In the genomic region with DNA sequence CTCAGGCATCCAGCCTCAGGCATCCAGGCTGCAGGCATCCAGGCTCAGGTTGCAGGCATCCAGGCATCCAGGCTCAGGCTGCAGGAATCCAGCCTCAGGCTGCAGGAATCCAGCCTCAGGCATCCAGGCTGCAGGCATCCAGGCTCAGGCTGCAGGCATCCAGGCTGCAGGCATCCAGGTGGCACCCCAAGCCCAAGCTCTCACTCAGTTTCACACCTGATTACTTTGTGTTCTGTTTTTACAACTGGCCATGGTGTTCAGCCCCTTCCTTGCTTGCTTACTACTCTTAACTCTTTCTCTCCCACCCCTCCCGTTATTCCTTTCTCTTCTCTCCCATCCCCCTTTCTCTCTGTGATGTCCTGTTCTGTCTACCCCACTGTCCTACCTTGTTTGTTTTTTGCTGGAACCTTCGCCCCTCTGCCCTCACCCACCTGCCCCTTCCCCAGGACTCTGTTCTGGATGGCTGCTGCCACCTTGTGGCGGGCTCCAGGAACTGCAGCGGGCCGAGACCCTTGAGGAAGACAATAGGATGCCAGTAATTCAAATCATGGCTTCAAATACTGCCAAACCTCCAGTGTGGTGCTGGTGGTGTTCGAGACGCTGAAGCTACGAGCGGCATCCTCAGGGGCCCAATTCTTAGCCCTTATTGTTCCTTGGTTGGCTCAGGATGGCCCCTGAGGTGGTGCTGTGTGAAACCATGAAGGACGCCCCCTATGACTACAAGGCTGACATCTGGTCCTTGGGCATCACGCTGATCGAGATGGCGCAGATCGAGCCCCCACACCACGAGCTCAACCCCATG, we compare ENCODE assay signal across 8 mouse cellular contexts. TPM values are rescaled to one million over a fixed set of nuclear protein-coding genes. Genes with fewer than 3 reads are reported as not detected.
DNase-seq lines count a peak whose midpoint lies in the region; ATAC-seq lines count a peak whose summit lies in the region.

No protein-coding gene starts in this region.

- no peak overlapping the region for H3K4me3 ChIP-seq in embryonic facial prominence, embryonic 11.5 days (ENCODE audit: low read depth, low read length)
- no peak overlapping the region for H3K4me3 ChIP-seq in heart, embryonic 10.5 days
- H3K4me3 ChIP-seq in kidney, embryonic 16.5 days (ENCODE audit: low read length): no peak overlapping the region

- peak overlapping the region; percentile 26 for H3K9ac ChIP-seq in embryonic facial prominence, embryonic 11.5 days (replicated peaks; ENCODE audit: low read length)
- peak overlapping the region; percentile 31; the same call in 1 of the 2 replicates for H3K9ac ChIP-seq in kidney, embryonic 16.5 days (replicated peaks; ENCODE audit: low read length)

- H3K4me1 ChIP-seq in embryonic facial prominence, embryonic 11.5 days (ENCODE audit: control insufficient read depth, insufficient read depth, low read length): no peaks in the 10 kb centered on the region
- peaks cover 26% of the 10 kb centered on the region for H3K4me1 ChIP-seq in heart, embryonic 10.5 days
- H3K4me1 ChIP-seq in kidney, embryonic 16.5 days (ENCODE audit: insufficient read depth, low read length): peaks cover 9% of the 10 kb centered on the region

- 32% methylated on average over 15 of the region's 15 CpGs for WGBS in embryonic facial prominence, embryonic 11.5 days
- 32% methylated on average over 15 of the region's 15 CpGs for WGBS in heart, embryonic 10.5 days
- WGBS in kidney, embryonic 16.5 days: 35% methylated on average over 15 of the region's 15 CpGs

- H3K4me2 ChIP-seq in embryonic facial prominence, embryonic 11.5 days (ENCODE audit: low read depth, low read length): no peak overlapping the region
- no peak overlapping the region for H3K4me2 ChIP-seq in kidney, embryonic 16.5 days (replicated peaks; ENCODE audit: low read depth, low read length)

- peak; percentile 64 to 74 for DNase-seq in CD8-positive naive resting alpha-beta T cell, adult 2 months (ENCODE audit: low read depth in 2 of 2, low spot score in 2 of 2)
- peak; percentile 79 for DNase-seq in adrenal gland, postnatal 25 days
- DNase-seq in embryonic facial prominence, embryonic 11.5 days (ENCODE audit: low spot score): peak; percentile 87
- DNase-seq in heart, embryonic 10.5 days (ENCODE audit: low spot score): peak; percentile 83
- DNase-seq in lung, adult 18-20 months: peak; percentile 60 to 68
- peak; percentile 85 for DNase-seq in ovary, postnatal 14 days (ENCODE audit: low spot score)
- peak; percentile 88 for DNase-seq in thymus, postnatal 14 days

- no peaks in the 10 kb centered on the region for H3K9me3 ChIP-seq in embryonic facial prominence, embryonic 11.5 days (replicated peaks; ENCODE audit: control insufficient read depth, low read length)
- H3K9me3 ChIP-seq in heart, embryonic 10.5 days: no peaks in the 10 kb centered on the region
- no peaks in the 10 kb centered on the region for H3K9me3 ChIP-seq in kidney, embryonic 16.5 days (ENCODE audit: low read length)

- no peak overlapping the region for H3K27ac ChIP-seq in embryonic facial prominence, embryonic 11.5 days (replicated peaks; ENCODE audit: low read depth, low read length)
- 0 out of 2 replicates have a peak overlapping the region, but pooled peaks have one; percentile 9 for H3K27ac ChIP-seq in heart, embryonic 10.5 days
- no peak overlapping the region for H3K27ac ChIP-seq in kidney, embryonic 16.5 days (ENCODE audit: low read length)

- ATAC-seq in embryonic facial prominence, embryonic 11.5 days (replicated peaks; ENCODE audit: insufficient number of reproducible peaks, low FRiP score, low TSS enrichment, low read depth): peak; percentile 23
- ATAC-seq in kidney, embryonic 16.5 days (ENCODE audit: low FRiP score, low TSS enrichment): peak; percentile 39; the same call in 1 of the 2 replicates

- H3K36me3 ChIP-seq in embryonic facial prominence, embryonic 11.5 days (replicated peaks; ENCODE audit: control insufficient read depth, insufficient read depth, low read depth, low read length): no peaks in the 10 kb centered on the region
- no peaks in the 10 kb centered on the region for H3K36me3 ChIP-seq in heart, embryonic 10.5 days
- H3K36me3 ChIP-seq in kidney, embryonic 16.5 days (ENCODE audit: insufficient read depth, low read length): 0 out of 2 replicates have a peak, but pooled peaks cover 3% of the 10 kb centered on the region

- H3K27me3 ChIP-seq in embryonic facial prominence, embryonic 11.5 days (ENCODE audit: control insufficient read depth, insufficient read depth, low read length): no peaks in the 10 kb centered on the region
- peaks cover 5% of the 10 kb centered on the region; the same call in 1 of the 2 replicates for H3K27me3 ChIP-seq in heart, embryonic 10.5 days (ENCODE audit: insufficient read depth, poor library complexity, severe bottlenecking)
- H3K27me3 ChIP-seq in kidney, embryonic 16.5 days (ENCODE audit: insufficient read depth, low read length): no peaks in the 10 kb centered on the region

RNA-seq across cellular contexts. Expression of gene Fbxw11, which starts 54.2 kb away (rescaled TPM):
- 87.7 and 113 TPM in 2 replicates for total RNA-seq in adrenal gland, postnatal 25 days (2021)
- 83.3 and 90.6 TPM in 2 replicates for polyA plus RNA-seq in embryonic facial prominence, embryonic 11.5 days (2014; fragmentation: Nextera tagmentation; extraction: Ambion mirVana)
- polyA plus RNA-seq in heart, embryonic 10.5 days (2016; fragmentation: Nextera tagmentation; extraction: Ambion mirVana): 61.1 and 73.9 TPM in 2 replicates
- polyA plus RNA-seq in kidney, embryonic 16.5 days (2015; fragmentation: Nextera tagmentation; extraction: Ambion mirVana): 91.3 and 95.2 TPM in 2 replicates

RNA-seq across cellular contexts. Expression of gene Stk10, which starts 55.2 kb away (rescaled TPM):
- total RNA-seq in adrenal gland, postnatal 25 days (2021): 10.3 TPM in 2 replicates
- polyA plus RNA-seq in embryonic facial prominence, embryonic 11.5 days (2014; fragmentation: Nextera tagmentation; extraction: Ambion mirVana): 1.4 and 1.7 TPM in 2 replicates
- polyA plus RNA-seq in heart, embryonic 10.5 days (2016; fragmentation: Nextera tagmentation; extraction: Ambion mirVana): 2.3 and 2.8 TPM in 2 replicates
- polyA plus RNA-seq in kidney, embryonic 16.5 days (2015; fragmentation: Nextera tagmentation; extraction: Ambion mirVana): 5.6 and 6.5 TPM in 2 replicates

RNA-seq across cellular contexts. Expression of gene Efcab9, which starts 56.4 kb away (rescaled TPM):
- 1.5 TPM in 1 of 2 replicates, not detected in the other for total RNA-seq in adrenal gland, postnatal 25 days (2021)
- polyA plus RNA-seq in embryonic facial prominence, embryonic 11.5 days (2014; fragmentation: Nextera tagmentation; extraction: Ambion mirVana): 0.65 TPM in 1 of 2 replicates, not detected in the other
- polyA plus RNA-seq in heart, embryonic 10.5 days (2016; fragmentation: Nextera tagmentation; extraction: Ambion mirVana): 0.36 TPM in 1 of 2 replicates, not detected in the other
- polyA plus RNA-seq in kidney, embryonic 16.5 days (2015; fragmentation: Nextera tagmentation; extraction: Ambion mirVana): 0.47 and 0.68 TPM in 2 replicates
